In the genomic region with DNA sequence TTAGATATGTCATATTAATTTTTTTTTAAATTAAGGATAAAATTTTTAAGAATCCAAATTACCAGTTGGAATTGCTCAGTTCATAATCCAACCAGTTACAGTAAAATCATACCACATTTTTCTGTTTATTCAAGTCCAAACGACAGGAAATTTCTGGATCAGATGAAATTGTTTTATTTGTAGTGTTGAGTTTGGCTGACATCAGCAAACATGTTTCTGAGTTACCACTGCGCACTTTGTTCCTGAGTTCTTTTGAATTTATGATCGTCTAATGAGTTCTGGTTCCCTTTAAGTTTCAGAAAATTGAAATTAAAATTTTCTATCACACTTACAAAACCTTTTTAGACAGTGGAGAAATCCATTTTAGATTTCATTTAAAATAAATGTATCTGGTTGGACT, we compare ENCODE assay signal across 17 mouse cellular contexts. TPM values are rescaled to one million over a fixed set of nuclear protein-coding genes. Genes with fewer than 3 reads are reported as not detected.
DNase-seq lines count a peak whose midpoint lies in the region; ATAC-seq and TF ChIP-seq lines count a peak whose summit lies in the region.
"Had no signal": no experiment of that assay in that cellular context is flagged by ENCODE, and none has a peak within 500 bp of the region (broad histone marks: within the 10 kb centered on the region; RNA-seq: fewer than 3 reads in every experiment).

No protein-coding gene starts in this region.

- H3K36me3 ChIP-seq in liver, adult 2 months (ENCODE audit: control insufficient read depth, insufficient read depth, low read length), result peaks cover 28% of the 10 kb centered on the region
- no peaks in the 10 kb centered on the region for H3K36me3 ChIP-seq in liver, embryonic 11.5 days (ENCODE audit: control insufficient read depth, insufficient read depth, low read length)
- no peaks in the 10 kb centered on the region for H3K36me3 ChIP-seq in midbrain, embryonic 11.5 days (ENCODE audit: control insufficient read depth, insufficient read depth, low read length)
- no peaks in the 10 kb centered on the region for H3K36me3 ChIP-seq in midbrain, embryonic 10.5 days

- no peak for TF ChIP-seq POLR2A in liver, adult 2 months (IDR thresholded peaks at IDR 0.05; ENCODE audit: extremely low read depth, insufficient read depth, low read length)

- 34% methylated on average over 3 of the region's 3 CpGs for WGBS in liver, adult 2 months
- WGBS in liver, embryonic 11.5 days, result 84% methylated on average over 3 of the region's 3 CpGs
- 91% methylated on average over 3 of the region's 3 CpGs for WGBS in midbrain, embryonic 11.5 days
- WGBS in midbrain, embryonic 10.5 days, result 93% methylated on average over 3 of the region's 3 CpGs

- H3K9me3 ChIP-seq in liver, embryonic 11.5 days (ENCODE audit: control insufficient read depth, low read length), result no peaks in the 10 kb centered on the region
- H3K9me3 ChIP-seq in midbrain, embryonic 11.5 days (ENCODE audit: control insufficient read depth, low read length), result no peaks in the 10 kb centered on the region; the same call in 1 of the 2 replicates
- peaks cover 5% of the 10 kb centered on the region; the same call in 1 of the 2 replicates for H3K9me3 ChIP-seq in midbrain, embryonic 10.5 days (replicated peaks)

- ATAC-seq in liver, embryonic 11.5 days (replicated peaks; ENCODE audit: low FRiP score), result no peak
- no peak for ATAC-seq in midbrain, embryonic 11.5 days (ENCODE audit: low FRiP score)
- ATAC-seq: activated CD4-positive, CD25-positive, alpha-beta regulatory T cell, adult 4 months; CD4-positive, CD25-positive, alpha-beta regulatory T cell, adult 4 months; Patski had no signal

- H3K79me2 ChIP-seq in liver, adult 2 months (ENCODE audit: control insufficient read depth, insufficient read depth, low read length), result no peaks in the 10 kb centered on the region

- peak; percentile 53 for DNase-seq in liver, adult 2 months (ENCODE audit: extremely low read depth, low read depth, low spot score)
- DNase-seq in liver, embryonic 11.5 days (ENCODE audit: low spot score), result no peak
- DNase-seq in midbrain, embryonic 11.5 days (ENCODE audit: low spot score, missing footprints), result peak; percentile 70
- DNase-seq in midbrain, embryonic 10.5 days (ENCODE audit: low spot score), result no peak
- DNase-seq: adrenal gland, adult 2 months; adrenal gland, adult 8-10 months; adrenal gland, postnatal 10 days; adrenal gland, postnatal 14 days; adrenal gland, postnatal 25 days; adrenal gland, postnatal 36 days; cerebellum, adult 11 months; cerebellum, adult 11-12 months; cerebellum, adult 18-20 months had no signal

- H3K4me1 ChIP-seq in liver, adult 2 months (ENCODE audit: control insufficient read depth, insufficient read depth, low read length), result peaks cover 11% of the 10 kb centered on the region; the same call in 1 of the 2 replicates
- H3K4me1 ChIP-seq in liver, embryonic 11.5 days (replicated peaks; ENCODE audit: control insufficient read depth, insufficient read depth, low read length), result no peaks in the 10 kb centered on the region
- peaks cover 12% of the 10 kb centered on the region for H3K4me1 ChIP-seq in midbrain, embryonic 11.5 days (ENCODE audit: control insufficient read depth, insufficient read depth, low read length)
- peaks cover 20% of the 10 kb centered on the region for H3K4me1 ChIP-seq in midbrain, embryonic 10.5 days

- no peak overlapping the region for H3K27ac ChIP-seq in liver, adult 2 months (replicated peaks; ENCODE audit: insufficient read depth, low read depth, low read length)
- H3K27ac ChIP-seq in liver, embryonic 11.5 days (ENCODE audit: low read depth, low read length), result no peak overlapping the region
- H3K27ac ChIP-seq in midbrain, embryonic 11.5 days (ENCODE audit: low read depth, low read length), result no peak overlapping the region
- no peak overlapping the region for H3K27ac ChIP-seq in midbrain, embryonic 10.5 days (replicated peaks)

- no peaks in the 10 kb centered on the region for H3K27me3 ChIP-seq in liver, adult 2 months (ENCODE audit: control insufficient read depth, insufficient read depth, low read length)
- H3K27me3 ChIP-seq in liver, embryonic 11.5 days (replicated peaks; ENCODE audit: control insufficient read depth, insufficient read depth, low read length), result no peaks in the 10 kb centered on the region
- H3K27me3 ChIP-seq in midbrain, embryonic 11.5 days (ENCODE audit: control insufficient read depth, insufficient read depth, low read length), result no peaks in the 10 kb centered on the region
- H3K27me3 ChIP-seq in midbrain, embryonic 10.5 days (ENCODE audit: low read depth, poor library complexity, severe bottlenecking), result 0 out of 2 replicates have a peak, but pooled peaks cover 15% of the 10 kb centered on the region
- H3K27me3 ChIP-seq: CH12.LX, Patski had no signal

- TF ChIP-seq CTCF in liver, adult 2 months (IDR thresholded peaks at IDR 0.05; ENCODE audit: low read depth, low read length), result no peak

- H3K4me3 ChIP-seq in liver, adult 2 months (ENCODE audit: insufficient read depth, low read depth, low read length), result no peak overlapping the region
- H3K4me3 ChIP-seq in liver, embryonic 11.5 days (ENCODE audit: low read depth, low read length), result no peak overlapping the region
- no peak overlapping the region for H3K4me3 ChIP-seq in midbrain, embryonic 11.5 days (ENCODE audit: low read depth, low read length)
- H3K4me3 ChIP-seq in midbrain, embryonic 10.5 days, result no peak overlapping the region

- H3K4me2 ChIP-seq in liver, embryonic 11.5 days, result no peak overlapping the region
- H3K4me2 ChIP-seq in midbrain, embryonic 11.5 days, result no peak overlapping the region

- H3K9ac ChIP-seq in liver, adult 2 months (ENCODE audit: low read depth, low read length), result no peak overlapping the region
- H3K9ac ChIP-seq in liver, embryonic 11.5 days (ENCODE audit: low read depth, low read length), result no peak overlapping the region
- no peak overlapping the region for H3K9ac ChIP-seq in midbrain, embryonic 11.5 days (ENCODE audit: low read length)

RNA-seq across cellular contexts. Expression of gene Papss2, which starts 50.8 kb away (rescaled TPM):
- total RNA-seq in liver, adult 2 months (2014; rRNA removed), result 211 and 223 TPM in 2 replicates
- polyA plus RNA-seq in liver, adult 2 months (2012; rRNA removed), result 75.1 and 86.7 TPM in 2 replicates
- 3.4 and 3.5 TPM in 2 replicates for polyA plus RNA-seq in liver, embryonic 11.5 days (2014; fragmentation: Nextera tagmentation; extraction: Ambion mirVana)
- polyA plus RNA-seq in midbrain, embryonic 11.5 days (2014; fragmentation: Nextera tagmentation; extraction: Ambion mirVana), result 1.7 and 2.1 TPM in 2 replicates
- polyA plus RNA-seq in midbrain, embryonic 10.5 days (2016; fragmentation: Nextera tagmentation; extraction: Ambion mirVana), result 0.68 and 1.7 TPM in 2 replicates

Comparison
In these comparisons a context has a peak if more than half of its experiments do, and no peak if none do; other contexts are left out.
1. DNase-seq: peak in liver, adult 2 months (single experiment) and midbrain, embryonic 11.5 days (single experiment); none in liver, embryonic 11.5 days (single experiment) and midbrain, embryonic 10.5 days (single experiment).
2. RNA of gene Papss2, which starts 50.8 kb away (polyA plus RNA-seq): 75.1 to 86.7 TPM in liver, adult 2 months; 3.4 to 3.5 TPM in liver, embryonic 11.5 days, 1.7 to 2.1 TPM in midbrain, embryonic 11.5 days and 0.68 to 1.7 TPM in midbrain, embryonic 10.5 days; every median in the first group is over 10 times any median in the second.